Mouse (Mus musculus): ENCODE results near the gene Cep70. TPM values are rescaled to one million over a fixed set of nuclear protein-coding genes. Genes with fewer than 3 reads are reported as not detected.

Cep70 gene
- 59.3 and 59.4 TPM in 2 replicates for polyA plus RNA-seq (2016; fragmentation: Nextera tagmentation; extraction: Ambion mirVana)

GRCm38 (mm10) chr9:99243190-99243894 lies at the start of gene Cep70:
Gene Cep70, plus strand, starts transcription at chr9:99243367.
- Histone ChIP-seq H3K9me3 (replicated peaks) (no peaks in the 10 kb centered on the region), H3K36me3 (0 out of 2 replicates have a peak, but pooled peaks cover 4% of the 10 kb centered on the region), H3K27ac (peak within 1 kb of the TSS; percentile 83), H3K9ac (peak within 1 kb of the TSS; percentile 76), H3K27me3 (no peaks in the 10 kb centered on the region), H3K4me1 (peaks cover 11% of the 10 kb centered on the region; the same call in 1 of the 2 replicates), H3K4me2 (replicated peaks) (peak within 1 kb of the TSS; percentile 59), H3K4me3 (peak within 1 kb of the TSS; percentile 80)
- peak; percentile 97 for ATAC-seq (ENCODE audit: low FRiP score)
- WGBS: under 1% methylated on average over 66 of the region's 66 CpGs

- 84% methylated on average over 2 of the region's 2 CpGs for WGBS
- H3K4me1 ChIP-seq: no peaks in the 10 kb centered on the region
- H3K27me3 ChIP-seq: no peaks in the 10 kb centered on the region
- no peak for ATAC-seq (ENCODE audit: low FRiP score)
- H3K4me3 ChIP-seq: no peak overlapping the region
- H3K27ac ChIP-seq: no peak overlapping the region
- no peaks in the 10 kb centered on the region for H3K9me3 ChIP-seq (replicated peaks)
- H3K36me3 ChIP-seq: no peaks in the 10 kb centered on the region
- H3K4me2 ChIP-seq (replicated peaks): no peak overlapping the region
- no peak overlapping the region for H3K9ac ChIP-seq
Measured at GRCm38 (mm10) chr9:99212643-99213042, 30.5 kb upstream of the Cep70 start.

- 82% methylated on average over 2 of the region's 2 CpGs for WGBS
- no peak for ATAC-seq (ENCODE audit: low FRiP score)
- H3K4me1 ChIP-seq: no peaks in the 10 kb centered on the region
- no peak overlapping the region for H3K27ac ChIP-seq
- no peaks in the 10 kb centered on the region for H3K36me3 ChIP-seq
- H3K4me3 ChIP-seq: no peak overlapping the region
- no peaks in the 10 kb centered on the region for H3K27me3 ChIP-seq
- no peaks in the 10 kb centered on the region for H3K9me3 ChIP-seq (replicated peaks)
- no peak overlapping the region for H3K9ac ChIP-seq
- no peak overlapping the region for H3K4me2 ChIP-seq (replicated peaks)
Measured at GRCm38 (mm10) chr9:99216182-99216581, 27.0 kb upstream of the Cep70 start.

GRCm38 (mm10) chr9:99217999-99218719 lies 25.0 kb upstream of the Cep70 start:
- no peak overlapping the region for H3K4me2 ChIP-seq (replicated peaks)
- no peaks in the 10 kb centered on the region for H3K4me1 ChIP-seq
- 29% methylated on average over 5 of the region's 6 CpGs for WGBS
- no peak for ATAC-seq (ENCODE audit: low FRiP score)
- no peak overlapping the region for H3K9ac ChIP-seq
- no peak overlapping the region for H3K27ac ChIP-seq
- H3K27me3 ChIP-seq: no peaks in the 10 kb centered on the region
- H3K4me3 ChIP-seq: no peak overlapping the region
- H3K36me3 ChIP-seq: no peaks in the 10 kb centered on the region
- H3K9me3 ChIP-seq (replicated peaks): no peaks in the 10 kb centered on the region

- no peak overlapping the region for H3K4me2 ChIP-seq (replicated peaks)
- no peaks in the 10 kb centered on the region for H3K36me3 ChIP-seq
- no peaks in the 10 kb centered on the region for H3K27me3 ChIP-seq
- H3K27ac ChIP-seq: no peak overlapping the region
- no peak for ATAC-seq (ENCODE audit: low FRiP score)
- H3K4me1 ChIP-seq: no peaks in the 10 kb centered on the region
- WGBS: 90% methylated on average over 4 of the region's 4 CpGs
- no peak overlapping the region for H3K9ac ChIP-seq
- H3K9me3 ChIP-seq (replicated peaks): no peaks in the 10 kb centered on the region
- H3K4me3 ChIP-seq: no peak overlapping the region
Measured at GRCm38 (mm10) chr9:99221636-99222035, 21.5 kb upstream of the Cep70 start.

- H3K4me3 ChIP-seq: no peak overlapping the region
- no peak for ATAC-seq (ENCODE audit: low FRiP score)
- no peaks in the 10 kb centered on the region for H3K27me3 ChIP-seq
- H3K4me2 ChIP-seq (replicated peaks): no peak overlapping the region
- H3K9ac ChIP-seq: no peak overlapping the region
- H3K4me1 ChIP-seq: no peaks in the 10 kb centered on the region
- no peaks in the 10 kb centered on the region for H3K9me3 ChIP-seq (replicated peaks)
- no peak overlapping the region for H3K27ac ChIP-seq
- 66% methylated on average over 3 of the region's 3 CpGs for WGBS
- H3K36me3 ChIP-seq: no peaks in the 10 kb centered on the region
Measured at GRCm38 (mm10) chr9:99224583-99224982, 18.6 kb upstream of the Cep70 start.

GRCm38 (mm10) chr9:99229450-99229849 lies 13.7 kb upstream of the Cep70 start:
- Histone ChIP-seq H3K27me3 (no peaks in the 10 kb centered on the region), H3K9ac (no peak overlapping the region), H3K9me3 (replicated peaks) (no peaks in the 10 kb centered on the region), H3K4me1 (no peaks in the 10 kb centered on the region), H3K36me3 (no peaks in the 10 kb centered on the region), H3K4me2 (replicated peaks) (no peak overlapping the region), H3K27ac (no peak overlapping the region), H3K4me3 (no peak overlapping the region)
- ATAC-seq (ENCODE audit: low FRiP score): no peak
- 86% methylated on average over 14 of the region's 14 CpGs for WGBS

GRCm38 (mm10) chr9:99237139-99237538 lies 6.0 kb upstream of the Cep70 start, which contains the start of gene Faiml:
Gene Faiml, minus strand, starts transcription at chr9:99237239.
- ATAC-seq (ENCODE audit: low FRiP score): no peak
- Histone ChIP-seq H3K9me3 (replicated peaks) (no peaks in the 10 kb centered on the region), H3K4me1 (no peaks in the 10 kb centered on the region), H3K4me2 (replicated peaks) (no peak within 1 kb of the TSS), H3K4me3 (no peak within 1 kb of the TSS), H3K9ac (no peak within 1 kb of the TSS), H3K27ac (no peak within 1 kb of the TSS), H3K36me3 (no peaks in the 10 kb centered on the region), H3K27me3 (no peaks in the 10 kb centered on the region)
- 83% methylated on average over 14 of the region's 14 CpGs for WGBS

GRCm38 (mm10) chr9:99238276-99238675 lies 4.9 kb upstream of the Cep70 start:
- Histone ChIP-seq H3K9me3 (replicated peaks) (no peaks in the 10 kb centered on the region), H3K4me3 (no peak overlapping the region), H3K4me1 (peaks cover 5% of the 10 kb centered on the region; the same call in 1 of the 2 replicates), H3K27ac (no peak overlapping the region), H3K4me2 (replicated peaks) (no peak overlapping the region), H3K36me3 (no peaks in the 10 kb centered on the region), H3K27me3 (no peaks in the 10 kb centered on the region), H3K9ac (no peak overlapping the region)
- 89% methylated on average over 10 of the region's 10 CpGs for WGBS
- no peak for ATAC-seq (ENCODE audit: low FRiP score)

GRCm38 (mm10) chr9:99239256-99239655 lies 3.9 kb upstream of the Cep70 start:
- Histone ChIP-seq H3K36me3 (no peaks in the 10 kb centered on the region), H3K27me3 (no peaks in the 10 kb centered on the region), H3K9me3 (replicated peaks) (no peaks in the 10 kb centered on the region), H3K27ac (no peak overlapping the region), H3K4me1 (peaks cover 8% of the 10 kb centered on the region; the same call in 1 of the 2 replicates), H3K9ac (no peak overlapping the region), H3K4me3 (no peak overlapping the region), H3K4me2 (replicated peaks) (no peak overlapping the region)
- no peak for ATAC-seq (ENCODE audit: low FRiP score)
- 79% methylated on average over 1 of the region's 1 CpGs for WGBS

GRCm38 (mm10) chr9:99240571-99240970 lies 2.6 kb upstream of the Cep70 start:
- Histone ChIP-seq H3K4me2 (replicated peaks) (no peak overlapping the region), H3K27me3 (no peaks in the 10 kb centered on the region), H3K27ac (no peak overlapping the region), H3K4me3 (no peak overlapping the region), H3K4me1 (peaks cover 11% of the 10 kb centered on the region; the same call in 1 of the 2 replicates), H3K36me3 (no peaks in the 10 kb centered on the region), H3K9me3 (replicated peaks) (no peaks in the 10 kb centered on the region), H3K9ac (no peak overlapping the region)
- no peak for ATAC-seq (ENCODE audit: low FRiP score)
- WGBS: 81% methylated on average over 5 of the region's 5 CpGs

GRCm38 (mm10) chr9:99242035-99242434 lies 1.1 kb upstream of the Cep70 start:
- ATAC-seq (ENCODE audit: low FRiP score): no peak
- Histone ChIP-seq H3K4me1 (peaks cover 11% of the 10 kb centered on the region; the same call in 1 of the 2 replicates), H3K27ac (no peak overlapping the region), H3K27me3 (no peaks in the 10 kb centered on the region), H3K36me3 (0 out of 2 replicates have a peak, but pooled peaks cover 4% of the 10 kb centered on the region), H3K9ac (no peak overlapping the region), H3K4me3 (no peak overlapping the region), H3K4me2 (replicated peaks) (no peak overlapping the region), H3K9me3 (replicated peaks) (no peaks in the 10 kb centered on the region)
- 3% methylated on average over 7 of the region's 7 CpGs for WGBS

Measured in hindbrain, embryonic 12.5 days (tissue).